Mouse (Mus musculus): ENCODE results near the gene Anapc15-ps.

DNA sequence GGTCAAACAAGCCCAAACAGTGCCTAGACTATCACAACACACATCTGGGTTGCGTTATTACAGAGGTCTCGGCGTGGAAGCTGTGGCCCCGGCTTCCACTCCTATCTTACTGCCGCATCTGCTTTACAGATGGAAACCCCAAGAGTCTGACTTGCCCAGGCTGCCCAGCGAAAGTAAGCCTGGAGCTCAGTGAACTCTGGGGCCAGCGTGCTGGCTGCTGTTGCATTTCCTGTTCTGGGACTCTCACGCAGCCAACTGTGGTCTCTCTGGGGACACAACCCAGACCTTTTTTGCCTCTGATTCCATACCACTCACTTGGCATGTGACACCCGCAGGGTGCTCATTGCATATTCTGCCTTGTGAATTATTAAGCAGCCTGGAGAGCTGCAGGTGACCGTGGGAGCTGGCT, 49.0 kb upstream of the Anapc15-ps start:
- TF ChIP-seq CTCF (IDR thresholded peaks at IDR 0.05; ENCODE audit: low read depth) (no peak), EP300 (IDR thresholded peaks at IDR 0.05; ENCODE audit: low read depth) (peak; percentile 60)

Data from liver, embryonic 14.5 days (tissue).